Mouse (Mus musculus): ENCODE results near the gene Tekt4.

Gene Tekt4

GRCm38 (mm10) chr17:25432433-25433181, 21.8 kb upstream of the Tekt4 start:
- in situ Hi-C loops (cut with MboI, MseI) = no loop called here

- in situ Hi-C loops (cut with MboI, MseI) = no loop called here
Observed at GRCm38 (mm10) chr17:25433223-25433616, 21.2 kb upstream of the Tekt4 start.

- in situ Hi-C loops (cut with MboI, MseI) = no loop called here
Observed at GRCm38 (mm10) chr17:25433617-25434606, 20.5 kb upstream of the Tekt4 start, which contains the start of gene Cacna1h. TSS of gene Cacna1h (minus strand) at chr17:25433783.

- in situ Hi-C loops (cut with MboI, MseI) = no loop called here
Observed at GRCm38 (mm10) chr17:25441417-25441816, 13.0 kb upstream of the Tekt4 start.

GRCm38 (mm10) chr17:25442889-25443288, 11.5 kb upstream of the Tekt4 start:
- in situ Hi-C loops (cut with MboI, MseI) = no loop called here

- in situ Hi-C loops (cut with MboI, MseI) = no loop called here
Observed at GRCm38 (mm10) chr17:25445074-25445473, 9.3 kb upstream of the Tekt4 start.

- in situ Hi-C loops (cut with MboI, MseI) = no loop called here
Observed at GRCm38 (mm10) chr17:25445841-25446240, 8.6 kb upstream of the Tekt4 start.

GRCm38 (mm10) chr17:25447865-25448264, 6.5 kb upstream of the Tekt4 start:
- in situ Hi-C loops (cut with MboI, MseI) = no loop called here

- in situ Hi-C loops (cut with MboI, MseI) = no loop called here
Observed at GRCm38 (mm10) chr17:25450329-25450728, 4.1 kb upstream of the Tekt4 start.

GRCm38 (mm10) chr17:25452246-25452965, 2.0 kb upstream of the Tekt4 start:
- in situ Hi-C loops (cut with MboI, MseI) = no loop called here

GRCm38 (mm10) chr17:25456540-25456939, 2.1 kb downstream of the Tekt4 start:
- in situ Hi-C loops (cut with MboI, MseI) = no loop called here

GRCm38 (mm10) chr17:25462236-25462875, 7.9 kb downstream of the Tekt4 start:
- in situ Hi-C loops (cut with MboI, MseI) = no loop called here

GRCm38 (mm10) chr17:25463326-25463945, 9.0 kb downstream of the Tekt4 start:
- in situ Hi-C loops (cut with MboI, MseI) = no loop called here

GRCm38 (mm10) chr17:25464091-25464490, 9.7 kb downstream of the Tekt4 start:
- in situ Hi-C loops (cut with MboI, MseI) = no loop called here

- in situ Hi-C loops (cut with MboI, MseI) = no loop called here
Observed at GRCm38 (mm10) chr17:25466257-25466656, 11.8 kb downstream of the Tekt4 start.

GRCm38 (mm10) chr17:25467781-25468180, 13.4 kb downstream of the Tekt4 start:
- in situ Hi-C loops (cut with MboI, MseI) = no loop called here

GRCm38 (mm10) chr17:25468301-25468700, 13.9 kb downstream of the Tekt4 start:
- in situ Hi-C loops (cut with MboI, MseI) = no loop called here

- in situ Hi-C loops (cut with MboI, MseI) = loop anchor here (10.0 kb wide), 1 partner anchor 75 kb away; no protein-coding TSS in a partner anchor
Observed at GRCm38 (mm10) chr17:25469798-25470197, 15.4 kb downstream of the Tekt4 start.

- in situ Hi-C loops (cut with MboI, MseI) = loop anchor here (10.0 kb wide), 1 partner anchor 77 kb away; no protein-coding TSS in a partner anchor
Observed at GRCm38 (mm10) chr17:25471418-25471817, 17.0 kb downstream of the Tekt4 start.

GRCm38 (mm10) chr17:25472044-25472443, 17.6 kb downstream of the Tekt4 start:
- in situ Hi-C loops (cut with MboI, MseI) = loop anchor here (10.0 kb wide), 1 partner anchor 77 kb away; no protein-coding TSS in a partner anchor
